Mouse (Mus musculus) limb, embryonic 13.5 days (tissue): ENCODE measurements at regions not wholly inside any gene's neighbourhood (a gene's known extent, or its start where the extent isn't known, plus 50 kb on each side); places are given as distances from the start of the nearest gene placed in this dataset.

Source experiments
- ATAC-seq: fragments of 200-750 bp; cut with Nextera tagmentation; 2 replicates; pipeline ENCODE4 v1.8.0; 2017; ENCODE audit warnings: low read depth, moderate number of reproducible peaks, moderate TSS enrichment; ENCODE audit not compliant: low FRiP score
- H3K27ac ChIP-seq: fragments of 300-500 bp; sonication (generic); 2 replicates; pipeline ENCODE4 v1.5.1; 2015; ENCODE audit warnings: inconsistent platforms, mild to moderate bottlenecking, moderate library complexity
- H3K27me3 ChIP-seq: fragments of 300-500 bp; sonication (generic); 2 replicates; pipeline ENCODE4 v1.6.1; 2015; ENCODE audit warnings: mild to moderate bottlenecking, inconsistent platforms
- H3K36me3 ChIP-seq: fragments of 300-500 bp; sonication (generic); 2 replicates; pipeline ENCODE4 v1.6.1; 2015; ENCODE audit warnings: inconsistent platforms, mild to moderate bottlenecking, moderate library complexity
- H3K4me1 ChIP-seq: fragments of 300-500 bp; sonication (generic); 2 replicates; pipeline ENCODE4 v1.6.1; 2015; ENCODE audit warnings: inconsistent platforms
- H3K4me2 ChIP-seq: fragments of 300-500 bp; sonication (generic); replicated peaks from 2 replicates; pipeline ENCODE4 v1.6.1; 2015; ENCODE audit warnings: inconsistent platforms, mild to moderate bottlenecking, moderate library complexity
- H3K4me3 ChIP-seq: fragments of 300-500 bp; sonication (generic); 2 replicates; pipeline ENCODE4 v1.5.1; 2015; ENCODE audit warnings: moderate library complexity, mild to moderate bottlenecking, inconsistent platforms
- H3K9ac ChIP-seq: fragments of 300-500 bp; sonication (generic); 2 replicates; pipeline ENCODE4 v1.6.1; 2015; ENCODE audit warnings: mild to moderate bottlenecking, inconsistent platforms
- H3K9me3 ChIP-seq: fragments of 300-500 bp; sonication (generic); 2 replicates; pipeline ENCODE4 v1.6.1; 2016; ENCODE audit warnings: inconsistent platforms
- WGBS: fragments of 180-500 bp; shearing (Covaris S2); methylation state at CpG from one replicate; pipeline ENCODE4 v1.1.7; 2015; 5-methylcytosine and 5-hydroxymethylcytosine counted together

- peaks cover 5% of the 10 kb centered on the region; the same call in 1 of the 2 replicates for H3K4me1 ChIP-seq
- H3K9ac ChIP-seq = no peak overlapping the region
- no peak overlapping the region for H3K4me3 ChIP-seq
- 18% methylated on average over 2 of the region's 2 CpGs for WGBS
- no peaks in the 10 kb centered on the region for H3K27me3 ChIP-seq
- H3K9me3 ChIP-seq = no peaks in the 10 kb centered on the region
- no peak overlapping the region for H3K27ac ChIP-seq
- ATAC-seq = peak; percentile 87; the same call in 1 of the 2 replicates
- H3K36me3 ChIP-seq = no peaks in the 10 kb centered on the region
- H3K4me2 ChIP-seq = no peak overlapping the region
Measured at GRCm38 (mm10) chr2:11853210-11853973, 75.7 kb downstream of the Ankrd16 start.

- H3K4me3 ChIP-seq = no peak overlapping the region
- H3K27me3 ChIP-seq = no peaks in the 10 kb centered on the region
- WGBS = 42% methylated on average over 2 of the region's 2 CpGs
- H3K4me1 ChIP-seq = no peaks in the 10 kb centered on the region
- no peaks in the 10 kb centered on the region for H3K36me3 ChIP-seq
- ATAC-seq = no peak
- no peak overlapping the region for H3K9ac ChIP-seq
- H3K27ac ChIP-seq = no peak overlapping the region
- H3K9me3 ChIP-seq = peaks cover 10% of the 10 kb centered on the region
- no peak overlapping the region for H3K4me2 ChIP-seq
Measured at GRCm38 (mm10) chr2:11869983-11870382, 92.3 kb downstream of the Ankrd16 start.

DNA sequence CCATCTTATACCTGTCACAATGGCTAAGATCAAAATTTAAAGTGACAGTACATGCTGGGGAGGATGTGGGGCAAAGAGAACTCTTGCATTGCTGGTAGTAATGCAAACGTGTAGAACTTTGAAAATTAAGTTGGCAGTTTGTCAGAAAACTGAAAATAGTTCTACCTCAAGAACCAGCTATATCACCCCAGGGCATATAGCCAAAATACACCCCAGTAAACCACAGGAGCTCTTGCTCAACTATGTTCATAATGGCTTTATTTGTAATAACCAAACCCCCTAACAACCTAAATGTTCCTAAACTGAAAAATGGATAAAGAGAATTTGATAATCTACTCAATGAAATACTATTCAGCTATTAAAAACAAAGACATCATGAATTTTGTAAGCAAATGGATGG, 102.3 kb downstream of the Ankrd16 start:
- H3K4me3 ChIP-seq = no peak overlapping the region
- 18% methylated on average over 1 of the region's 1 CpGs for WGBS
- H3K36me3 ChIP-seq = no peaks in the 10 kb centered on the region
- no peak overlapping the region for H3K9ac ChIP-seq
- no peaks in the 10 kb centered on the region for H3K4me1 ChIP-seq
- H3K4me2 ChIP-seq = no peak overlapping the region
- H3K9me3 ChIP-seq = peaks cover 2% of the 10 kb centered on the region; the same call in 1 of the 2 replicates
- H3K27ac ChIP-seq = no peak overlapping the region
- H3K27me3 ChIP-seq = no peaks in the 10 kb centered on the region
- no peak for ATAC-seq

GRCm38 (mm10) chr2:11894792-11895568, 117.3 kb downstream of the Ankrd16 start:
- WGBS = 76% methylated on average over 7 of the region's 7 CpGs

GRCm38 (mm10) chr2:11899698-11900660, 122.3 kb downstream of the Ankrd16 start:
- no peaks in the 10 kb centered on the region for H3K36me3 ChIP-seq
- H3K27ac ChIP-seq = no peak overlapping the region
- H3K9ac ChIP-seq = no peak overlapping the region
- WGBS = 88% methylated on average over 11 of the region's 11 CpGs
- no peak for ATAC-seq
- no peak overlapping the region for H3K4me3 ChIP-seq
- H3K27me3 ChIP-seq = no peaks in the 10 kb centered on the region
- no peak overlapping the region for H3K4me2 ChIP-seq
- no peaks in the 10 kb centered on the region for H3K4me1 ChIP-seq
- H3K9me3 ChIP-seq = no peaks in the 10 kb centered on the region

More at GRCm38 (mm10) chr2:11894792-11895568, 117.3 kb downstream of the Ankrd16 start:
- H3K4me2 ChIP-seq = no peak overlapping the region
- H3K27ac ChIP-seq = no peak overlapping the region
- no peak overlapping the region for H3K9ac ChIP-seq
- ATAC-seq = no peak
- no peaks in the 10 kb centered on the region for H3K27me3 ChIP-seq
- H3K4me3 ChIP-seq = no peak overlapping the region
- H3K9me3 ChIP-seq = no peaks in the 10 kb centered on the region
- no peaks in the 10 kb centered on the region for H3K36me3 ChIP-seq
- no peaks in the 10 kb centered on the region for H3K4me1 ChIP-seq

DNA sequence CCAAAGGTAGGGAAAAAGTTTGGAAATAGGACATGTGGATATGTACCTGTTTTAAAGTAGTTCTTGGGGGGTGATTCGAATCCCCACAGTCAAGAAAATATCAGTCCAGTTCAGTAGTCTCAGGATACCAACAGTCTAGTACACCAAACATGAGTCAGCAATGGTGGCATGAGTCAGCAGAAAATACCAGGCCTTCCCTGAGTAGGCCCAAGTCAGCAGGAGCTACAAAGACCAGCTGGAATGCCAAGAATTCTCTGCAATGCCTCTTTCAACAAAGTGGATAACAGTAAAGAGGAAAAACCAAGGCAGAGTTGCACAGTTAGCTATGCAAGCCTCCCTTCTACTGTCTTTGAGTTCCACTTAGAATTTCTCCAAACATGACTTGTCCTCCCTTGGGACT, 137.1 kb downstream of the Ankrd16 start:
- no peak for ATAC-seq
- Histone ChIP-seq H3K27me3 (no peaks in the 10 kb centered on the region), H3K4me2 (no peak overlapping the region), H3K4me3 (no peak overlapping the region), H3K36me3 (no peaks in the 10 kb centered on the region), H3K4me1 (no peaks in the 10 kb centered on the region), H3K27ac (no peak overlapping the region), H3K9me3 (no peaks in the 10 kb centered on the region), H3K9ac (no peak overlapping the region)
- 72% methylated on average over 1 of the region's 1 CpGs for WGBS

GRCm38 (mm10) chr2:11917373-11917772, 139.7 kb downstream of the Ankrd16 start:
- Histone ChIP-seq H3K36me3 (no peaks in the 10 kb centered on the region), H3K4me3 (no peak overlapping the region), H3K9me3 (no peaks in the 10 kb centered on the region), H3K27ac (no peak overlapping the region), H3K27me3 (no peaks in the 10 kb centered on the region), H3K4me2 (no peak overlapping the region), H3K4me1 (no peaks in the 10 kb centered on the region), H3K9ac (no peak overlapping the region)
- ATAC-seq = no peak

DNA sequence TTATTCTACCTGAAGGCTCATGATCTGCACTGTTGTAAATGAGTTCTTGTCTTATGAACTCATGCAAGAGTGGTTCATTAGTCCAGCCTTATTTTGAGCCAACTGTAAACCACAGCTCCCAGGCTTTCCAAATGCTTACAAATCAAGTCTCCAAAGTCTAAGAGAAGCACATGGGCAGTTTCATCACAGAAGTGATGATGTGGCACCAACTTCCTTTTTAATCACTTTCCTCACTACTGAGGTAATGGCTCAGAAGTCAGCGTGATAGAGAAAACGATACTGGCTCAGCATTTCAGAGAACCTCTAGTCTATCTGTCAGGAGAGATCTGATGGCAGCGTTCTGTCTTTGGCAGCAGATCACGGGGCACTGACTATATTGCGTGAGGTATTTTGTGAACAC, 140.4 kb downstream of the Ankrd16 start:
- Histone ChIP-seq H3K9ac (no peak overlapping the region), H3K27me3 (no peaks in the 10 kb centered on the region), H3K4me2 (no peak overlapping the region), H3K4me3 (no peak overlapping the region), H3K9me3 (no peaks in the 10 kb centered on the region), H3K27ac (no peak overlapping the region), H3K36me3 (no peaks in the 10 kb centered on the region), H3K4me1 (no peaks in the 10 kb centered on the region)
- ATAC-seq = no peak
- WGBS = 91% methylated on average over 5 of the region's 5 CpGs

GRCm38 (mm10) chr2:11960777-11961176, 183.1 kb downstream of the Ankrd16 start:
- Histone ChIP-seq H3K9me3 (no peaks in the 10 kb centered on the region), H3K36me3 (no peaks in the 10 kb centered on the region), H3K27me3 (no peaks in the 10 kb centered on the region), H3K4me2 (no peak overlapping the region), H3K27ac (no peak overlapping the region), H3K4me3 (no peak overlapping the region), H3K4me1 (no peaks in the 10 kb centered on the region), H3K9ac (no peak overlapping the region)
- ATAC-seq = no peak
- WGBS = 74% methylated on average over 3 of the region's 3 CpGs

GRCm38 (mm10) chr2:11965374-11965773, 187.7 kb downstream of the Ankrd16 start:
- H3K27me3 ChIP-seq = no peaks in the 10 kb centered on the region
- H3K4me2 ChIP-seq = no peak overlapping the region
- H3K9ac ChIP-seq = no peak overlapping the region
- ATAC-seq = peak; percentile 64; the same call in 1 of the 2 replicates
- H3K4me1 ChIP-seq = no peaks in the 10 kb centered on the region
- WGBS = 9% methylated on average over 3 of the region's 3 CpGs
- H3K9me3 ChIP-seq = no peaks in the 10 kb centered on the region
- no peak overlapping the region for H3K27ac ChIP-seq
- no peaks in the 10 kb centered on the region for H3K36me3 ChIP-seq
- H3K4me3 ChIP-seq = no peak overlapping the region

DNA sequence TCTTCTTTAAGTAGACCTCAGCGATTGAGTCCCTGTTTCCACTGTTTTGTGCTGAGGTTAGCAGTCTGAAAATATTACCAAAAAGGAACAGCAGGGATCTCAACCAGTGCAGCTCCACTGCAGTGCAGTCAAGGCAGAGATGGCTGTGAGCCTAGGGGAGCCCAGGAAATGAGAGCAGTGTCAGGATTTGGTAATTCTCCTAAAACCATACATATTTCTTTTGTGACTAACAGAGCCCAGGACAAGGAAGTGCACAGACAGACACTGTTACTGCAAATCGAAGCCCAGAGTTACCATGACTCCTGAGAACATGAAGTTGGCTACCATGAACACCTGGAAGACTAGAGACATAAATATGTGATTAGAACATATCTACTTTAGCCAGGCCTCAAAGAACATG, 189.3 kb downstream of the Ankrd16 start:
- H3K27ac ChIP-seq = no peak overlapping the region
- no peak overlapping the region for H3K4me2 ChIP-seq
- H3K9me3 ChIP-seq = no peaks in the 10 kb centered on the region
- 71% methylated on average over 2 of the region's 2 CpGs for WGBS
- no peaks in the 10 kb centered on the region for H3K36me3 ChIP-seq
- H3K9ac ChIP-seq = no peak overlapping the region
- no peak for ATAC-seq
- H3K4me3 ChIP-seq = no peak overlapping the region
- H3K4me1 ChIP-seq = no peaks in the 10 kb centered on the region
- H3K27me3 ChIP-seq = no peaks in the 10 kb centered on the region

DNA sequence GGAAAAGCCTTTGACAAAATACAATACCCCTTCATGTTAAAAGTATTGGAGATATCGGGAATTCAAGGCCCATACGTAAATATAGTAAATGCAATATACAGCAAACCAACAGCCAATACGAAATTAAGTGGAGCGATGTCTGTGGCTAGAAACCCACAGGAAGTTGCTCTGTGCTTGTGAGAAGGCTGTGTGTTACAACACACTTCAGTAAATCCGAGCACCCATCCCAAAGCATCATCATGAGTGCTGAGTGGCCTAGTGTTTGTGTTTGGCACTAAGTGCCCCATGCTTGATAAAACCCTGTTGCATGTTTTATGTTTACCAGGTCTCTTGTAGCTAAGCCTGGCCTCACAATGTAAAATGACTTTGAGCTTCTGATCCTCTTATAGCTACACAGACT, 194.3 kb downstream of the Ankrd16 start:
- H3K27ac ChIP-seq = no peak overlapping the region
- 85% methylated on average over 5 of the region's 5 CpGs for WGBS
- H3K4me3 ChIP-seq = no peak overlapping the region
- no peak for ATAC-seq
- no peaks in the 10 kb centered on the region for H3K36me3 ChIP-seq
- H3K27me3 ChIP-seq = no peaks in the 10 kb centered on the region
- no peak overlapping the region for H3K9ac ChIP-seq
- no peaks in the 10 kb centered on the region for H3K4me1 ChIP-seq
- no peaks in the 10 kb centered on the region for H3K9me3 ChIP-seq
- no peak overlapping the region for H3K4me2 ChIP-seq
